ENCODE assay signal across 9 mouse cellular contexts in genomic region chr11:69834001-69834549, GRCm38 (mm10). TPM values are rescaled to one million over a fixed set of nuclear protein-coding genes. Genes with fewer than 3 reads are reported as not detected.
DNase-seq lines count a peak whose midpoint lies in the region; ATAC-seq and TF ChIP-seq lines count a peak whose summit lies in the region.
"Had no signal": no experiment of that assay in that cellular context is flagged by ENCODE, and none has a peak within 500 bp of the region (broad histone marks: within the 10 kb centered on the region; RNA-seq: fewer than 3 reads in every experiment).

No protein-coding gene starts in this region.

- no peak overlapping the region for H3K27ac ChIP-seq in ES-Bruce4 (ENCODE audit: insufficient read depth, low read length)
- H3K27ac ChIP-seq in embryonic facial prominence, embryonic 12.5 days = peak overlapping the region; percentile 72
- no peak overlapping the region for H3K27ac ChIP-seq in intestine, embryonic 15.5 days
- peak overlapping the region; percentile 36; the same call in 1 of the 2 replicates for H3K27ac ChIP-seq in lung, embryonic 16.5 days (ENCODE audit: low read length)

- peak overlapping the region; percentile 97 for H3K4me2 ChIP-seq in embryonic facial prominence, embryonic 12.5 days (replicated peaks)
- H3K4me2 ChIP-seq in intestine, embryonic 15.5 days (replicated peaks) = peak overlapping the region; percentile 92
- peak overlapping the region; percentile 88 for H3K4me2 ChIP-seq in lung, embryonic 16.5 days (ENCODE audit: low read depth, low read length)

- peak; percentile 35 to 36 for DNase-seq in cerebellum, postnatal 36 days
- peak; percentile 46 for DNase-seq in spleen, adult 12 weeks (ENCODE audit: low spot score)
- no peak for DNase-seq in layer of hippocampus, adult 9-11 months

- H3K4me1 ChIP-seq in ES-Bruce4 (ENCODE audit: control insufficient read depth, insufficient read depth, low read length) = peaks cover 3% of the 10 kb centered on the region
- H3K4me1 ChIP-seq in embryonic facial prominence, embryonic 12.5 days = peaks cover 34% of the 10 kb centered on the region
- peaks cover 33% of the 10 kb centered on the region for H3K4me1 ChIP-seq in intestine, embryonic 15.5 days (replicated peaks)
- H3K4me1 ChIP-seq in lung, embryonic 16.5 days (replicated peaks; ENCODE audit: control insufficient read depth, insufficient read depth, low read length) = peaks cover 34% of the 10 kb centered on the region

- TF ChIP-seq EP300 in ES-Bruce4 (IDR thresholded peaks at IDR 0.05; ENCODE audit: insufficient read depth, low read depth, low read length) = no peak

- H3K9me3 ChIP-seq in ES-Bruce4 (replicated peaks; ENCODE audit: control insufficient read depth, insufficient read depth, low read length, poor library complexity, severe bottlenecking) = no peaks in the 10 kb centered on the region
- no peaks in the 10 kb centered on the region for H3K9me3 ChIP-seq in embryonic facial prominence, embryonic 12.5 days
- H3K9me3 ChIP-seq in intestine, embryonic 15.5 days = no peaks in the 10 kb centered on the region
- no peaks in the 10 kb centered on the region for H3K9me3 ChIP-seq in lung, embryonic 16.5 days (ENCODE audit: control insufficient read depth, low read length)

- H3K4me3 ChIP-seq in ES-Bruce4 (ENCODE audit: low read depth, low read length) = peak overlapping the region; percentile 54
- H3K4me3 ChIP-seq in embryonic facial prominence, embryonic 12.5 days = peak overlapping the region; percentile 79
- H3K4me3 ChIP-seq in intestine, embryonic 15.5 days (replicated peaks) = peak overlapping the region; percentile 40
- H3K4me3 ChIP-seq in lung, embryonic 16.5 days (ENCODE audit: low read length) = peak overlapping the region; percentile 48

- no peak for ATAC-seq in cerebellum, adult (ENCODE audit: insufficient number of reproducible peaks, low FRiP score, low TSS enrichment)
- no peak for ATAC-seq in embryonic facial prominence, embryonic 12.5 days (ENCODE audit: insufficient number of reproducible peaks, insufficient read depth, low FRiP score, low TSS enrichment)
- ATAC-seq in intestine, embryonic 15.5 days = peak; percentile 3; the same call in 1 of the 2 replicates
- ATAC-seq in lung, embryonic 16.5 days (ENCODE audit: low read depth) = no peak
- ATAC-seq: Patski had no signal

- TF ChIP-seq CTCF in ES-Bruce4 (IDR thresholded peaks at IDR 0.05; ENCODE audit: low read depth, low read length) = no peak

- H3K36me3 ChIP-seq in ES-Bruce4 (ENCODE audit: control insufficient read depth, insufficient read depth, low read length, poor library complexity, severe bottlenecking) = no peaks in the 10 kb centered on the region
- peaks cover 33% of the 10 kb centered on the region for H3K36me3 ChIP-seq in embryonic facial prominence, embryonic 12.5 days
- H3K36me3 ChIP-seq in intestine, embryonic 15.5 days = no peaks in the 10 kb centered on the region
- H3K36me3 ChIP-seq in lung, embryonic 16.5 days (ENCODE audit: control insufficient read depth, insufficient read depth, low read length) = peaks cover 2% of the 10 kb centered on the region; the same call in 1 of the 2 replicates

- WGBS in embryonic facial prominence, embryonic 12.5 days = 11% methylated on average over 44 of the region's 48 CpGs
- 11% methylated on average over 42 of the region's 48 CpGs for WGBS in intestine, embryonic 15.5 days
- WGBS in lung, embryonic 16.5 days = 7% methylated on average over 41 of the region's 48 CpGs

- no peak for TF ChIP-seq POLR2A in ES-Bruce4 (IDR thresholded peaks at IDR 0.05; ENCODE audit: insufficient read depth, low read length)

- H3K9ac ChIP-seq in ES-Bruce4 (ENCODE audit: low read depth, poor library complexity, severe bottlenecking) = peak overlapping the region; percentile 19
- H3K9ac ChIP-seq in embryonic facial prominence, embryonic 12.5 days = peak overlapping the region; percentile 77
- H3K9ac ChIP-seq in intestine, embryonic 15.5 days = peak overlapping the region; percentile 45
- H3K9ac ChIP-seq in lung, embryonic 16.5 days (ENCODE audit: low read length) = peak overlapping the region; percentile 76

- H3K27me3 ChIP-seq in ES-Bruce4 (ENCODE audit: control insufficient read depth, insufficient read depth, low read length, poor library complexity, severe bottlenecking) = no peaks in the 10 kb centered on the region
- no peaks in the 10 kb centered on the region for H3K27me3 ChIP-seq in embryonic facial prominence, embryonic 12.5 days
- H3K27me3 ChIP-seq in intestine, embryonic 15.5 days (replicated peaks) = no peaks in the 10 kb centered on the region
- peaks cover 15% of the 10 kb centered on the region for H3K27me3 ChIP-seq in lung, embryonic 16.5 days (ENCODE audit: control insufficient read depth, insufficient read depth, low read depth, low read length)
- H3K27me3 ChIP-seq: Patski had no signal

RNA-seq across cellular contexts. Expression of gene Nlgn2, which starts 3.5 kb away (rescaled TPM):
- polyA plus RNA-seq in ES-Bruce4 (2011; ENCODE audit: insufficient read depth, insufficient read length, low read depth, missing spikeins) = 19.6 and 25.4 TPM in 2 replicates
- polyA plus RNA-seq in embryonic facial prominence, embryonic 12.5 days (2016; fragmentation: Nextera tagmentation; extraction: Ambion mirVana) = 13.0 and 13.1 TPM in 2 replicates
- 5.2 and 5.3 TPM in 2 replicates for polyA plus RNA-seq in intestine, embryonic 15.5 days (2015; fragmentation: Nextera tagmentation; extraction: Ambion mirVana)
- polyA plus RNA-seq in lung, embryonic 16.5 days (2015; fragmentation: Nextera tagmentation; extraction: Ambion mirVana) = 4.4 and 5.0 TPM in 2 replicates

RNA-seq across cellular contexts. Expression of gene Tmem256, which starts 4.2 kb away (rescaled TPM):
- 97.1 and 103 TPM in 2 replicates for polyA plus RNA-seq in ES-Bruce4 (2011; ENCODE audit: insufficient read depth, insufficient read length, low read depth, missing spikeins)
- polyA plus RNA-seq in embryonic facial prominence, embryonic 12.5 days (2016; fragmentation: Nextera tagmentation; extraction: Ambion mirVana) = 351 and 399 TPM in 2 replicates
- polyA plus RNA-seq in intestine, embryonic 15.5 days (2015; fragmentation: Nextera tagmentation; extraction: Ambion mirVana) = 442 and 459 TPM in 2 replicates
- polyA plus RNA-seq in lung, embryonic 16.5 days (2015; fragmentation: Nextera tagmentation; extraction: Ambion mirVana) = 443 and 452 TPM in 2 replicates

RNA-seq across cellular contexts. Expression of gene Spem1, which starts 12.1 kb away (rescaled TPM):
- not detected in 2 replicates for polyA plus RNA-seq in ES-Bruce4 (2011; ENCODE audit: insufficient read depth, insufficient read length, low read depth, missing spikeins)
- 0.29 and 0.58 TPM in 2 replicates for polyA plus RNA-seq in embryonic facial prominence, embryonic 12.5 days (2016; fragmentation: Nextera tagmentation; extraction: Ambion mirVana)
- 0.21 TPM in 1 of 2 replicates, not detected in the other for polyA plus RNA-seq in intestine, embryonic 15.5 days (2015; fragmentation: Nextera tagmentation; extraction: Ambion mirVana)
- polyA plus RNA-seq in lung, embryonic 16.5 days (2015; fragmentation: Nextera tagmentation; extraction: Ambion mirVana) = not detected in 2 replicates

RNA-seq across cellular contexts. Expression of gene Plscr3, which starts 12.1 kb away (rescaled TPM):
- polyA plus RNA-seq in ES-Bruce4 (2011; ENCODE audit: insufficient read depth, insufficient read length, low read depth, missing spikeins) = 27.2 and 31.2 TPM in 2 replicates
- polyA plus RNA-seq in embryonic facial prominence, embryonic 12.5 days (2016; fragmentation: Nextera tagmentation; extraction: Ambion mirVana) = 122 and 127 TPM in 2 replicates
- polyA plus RNA-seq in intestine, embryonic 15.5 days (2015; fragmentation: Nextera tagmentation; extraction: Ambion mirVana) = 70.4 and 74.6 TPM in 2 replicates
- polyA plus RNA-seq in lung, embryonic 16.5 days (2015; fragmentation: Nextera tagmentation; extraction: Ambion mirVana) = 115 and 137 TPM in 2 replicates

RNA-seq across cellular contexts. Expression of gene Spem2, which starts 15.8 kb away (rescaled TPM):
- not detected in 2 replicates for polyA plus RNA-seq in ES-Bruce4 (2011; ENCODE audit: insufficient read depth, insufficient read length, low read depth, missing spikeins)
- polyA plus RNA-seq in embryonic facial prominence, embryonic 12.5 days (2016; fragmentation: Nextera tagmentation; extraction: Ambion mirVana) = not detected in 2 replicates
- polyA plus RNA-seq in intestine, embryonic 15.5 days (2015; fragmentation: Nextera tagmentation; extraction: Ambion mirVana) = not detected in 2 replicates
- polyA plus RNA-seq in lung, embryonic 16.5 days (2015; fragmentation: Nextera tagmentation; extraction: Ambion mirVana) = not detected in 2 replicates
- polyA plus RNA-seq: Patski had no signal

Comparison
In these comparisons a context has a peak if more than half of its experiments do, and no peak if none do; other contexts are left out.
1. H3K27ac ChIP-seq: peak in embryonic facial prominence, embryonic 12.5 days (single experiment) and lung, embryonic 16.5 days (single experiment); none in ES-Bruce4 (single experiment) and intestine, embryonic 15.5 days (single experiment).
2. H3K9ac ChIP-seq: peak in every context shown above with its lines; median percentile 77 in embryonic facial prominence, embryonic 12.5 days; 76 in lung, embryonic 16.5 days; 45 in intestine, embryonic 15.5 days; 19 in ES-Bruce4.
3. Peak in every context shown above with its lines, with median percentiles within 50 percentile points of each other: H3K4me3 ChIP-seq and H3K4me2 ChIP-seq.